Mouse (Mus musculus) G1E-ER4 (cell line): ENCODE measurements around the gene Mpv17l. TPM values are rescaled to one million over a fixed set of nuclear protein-coding genes. Genes with fewer than 3 reads are reported as not detected.

Experiments
- GATA1 ChIP-seq: IDR thresholded peaks from one replicate; pipeline ENCODE4 v1.8.0; 2012; ENCODE audit warnings: low read length, inconsistent platforms
- polyA plus RNA-seq: library from polyadenylated mRNA; stranded (reverse); fragments of >175 nt; gene quantifications from 2 replicates; pipeline ENCODE4 v1.2.3, GENCODE M21; 2012

Mpv17l gene
- polyA plus RNA-seq, 1 experiment, result 0.02 TPM

DNA sequence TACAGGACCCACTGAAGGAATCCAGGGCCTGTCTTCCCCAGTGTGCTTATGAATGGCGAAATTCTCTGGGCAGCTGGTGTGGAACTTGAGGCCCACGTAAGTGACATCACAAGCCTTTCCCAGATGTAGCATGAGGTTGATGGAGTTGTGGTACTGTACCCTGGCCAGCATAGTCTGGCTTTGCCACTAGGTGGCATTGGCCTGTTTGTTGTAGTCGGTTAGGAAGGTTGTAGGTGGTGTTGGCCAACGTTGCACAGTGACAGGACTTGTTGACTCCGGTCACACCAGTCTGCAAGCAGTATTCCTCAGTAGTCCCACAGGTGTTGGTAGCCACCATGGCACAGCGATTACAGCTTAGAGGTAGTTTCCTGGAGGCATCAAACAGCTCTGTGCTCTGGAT, 18.1 kb downstream of the Mpv17l start:
- no peak for TF ChIP-seq GATA1

DNA sequence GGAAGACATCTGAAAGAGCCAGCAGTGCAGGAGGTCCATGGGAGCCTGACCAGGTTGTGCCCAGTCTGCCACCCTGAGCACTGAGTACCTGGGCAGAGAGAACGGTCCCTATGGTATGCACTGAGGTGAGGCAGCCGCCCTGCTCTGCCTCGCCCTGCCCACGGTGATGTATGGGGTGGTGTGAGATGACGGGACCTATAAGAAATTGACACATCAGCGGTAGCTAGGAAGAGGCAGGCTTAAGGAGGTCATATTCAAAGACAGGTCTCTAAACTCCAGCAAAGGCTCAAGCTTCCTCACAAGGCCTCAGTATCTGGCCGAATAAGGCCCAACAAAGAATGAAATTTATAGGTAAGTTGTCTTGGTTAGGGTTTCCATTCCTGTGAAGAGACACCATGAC, 18.8 kb downstream of the Mpv17l start:
- no peak for TF ChIP-seq GATA1

DNA sequence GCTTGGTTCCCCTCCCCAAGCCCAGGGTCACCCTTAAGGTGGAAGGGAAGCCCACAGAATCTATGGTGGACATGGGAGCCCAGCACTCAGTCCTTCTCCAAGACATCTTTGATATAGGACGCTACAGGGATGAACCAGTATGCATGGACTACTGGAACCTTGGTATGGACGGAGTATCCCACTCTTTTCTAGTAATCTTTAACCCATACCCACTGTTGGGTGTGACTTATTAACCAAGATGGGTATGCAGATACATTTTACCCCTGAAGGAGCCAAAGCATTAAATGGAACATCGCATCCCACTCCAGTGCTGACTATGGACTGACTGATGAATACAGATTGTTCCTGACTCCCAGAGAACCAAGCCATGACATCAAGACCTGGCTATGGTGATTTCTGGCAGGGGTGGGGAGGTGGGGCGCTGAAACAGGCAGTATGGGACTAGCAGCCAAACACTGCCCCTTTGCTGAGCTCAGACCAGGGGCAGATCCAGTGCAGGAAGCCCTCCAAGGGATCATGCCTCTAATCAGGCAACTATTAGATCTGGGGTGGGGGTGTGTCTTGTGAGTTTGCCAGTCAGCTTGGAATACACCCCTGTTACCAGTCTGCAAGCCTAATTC, 24.6 kb downstream of the Mpv17l start:
- TF ChIP-seq GATA1, result no peak

DNA sequence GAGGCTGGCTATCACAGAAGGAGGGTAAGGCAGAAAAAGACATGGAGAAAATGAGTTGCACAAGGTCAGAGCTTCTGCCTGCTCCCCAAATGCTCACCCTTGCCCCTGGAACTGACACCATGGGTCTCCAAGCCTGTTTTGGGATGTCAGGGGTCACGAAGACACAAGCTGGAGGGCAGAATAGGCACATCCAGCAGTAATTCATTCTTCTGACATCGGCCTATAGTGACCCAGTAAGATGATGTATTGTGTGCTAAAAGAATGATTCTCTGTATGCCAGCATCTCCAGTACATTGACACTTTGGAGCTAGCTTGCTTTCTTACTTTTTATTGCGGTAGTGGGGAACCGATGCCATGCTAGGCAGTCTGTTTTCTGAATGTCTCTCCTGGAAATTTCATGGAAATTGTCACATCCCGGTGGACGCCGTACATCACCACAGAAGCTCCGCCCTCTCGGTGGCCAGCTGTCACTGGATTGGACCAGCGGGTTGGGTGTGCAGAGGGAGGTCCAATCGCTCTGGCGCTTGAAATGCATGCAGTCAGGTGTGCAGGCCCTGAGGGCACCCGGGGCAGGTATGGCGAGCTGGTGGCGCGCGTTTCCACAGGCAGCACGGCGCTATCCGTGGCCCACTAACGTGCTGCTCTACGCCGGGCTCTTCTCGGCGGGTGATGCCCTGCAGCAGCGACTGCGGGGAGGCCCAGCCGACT, 37.3 kb downstream of the Mpv17l start:
- no peak for TF ChIP-seq GATA1

DNA sequence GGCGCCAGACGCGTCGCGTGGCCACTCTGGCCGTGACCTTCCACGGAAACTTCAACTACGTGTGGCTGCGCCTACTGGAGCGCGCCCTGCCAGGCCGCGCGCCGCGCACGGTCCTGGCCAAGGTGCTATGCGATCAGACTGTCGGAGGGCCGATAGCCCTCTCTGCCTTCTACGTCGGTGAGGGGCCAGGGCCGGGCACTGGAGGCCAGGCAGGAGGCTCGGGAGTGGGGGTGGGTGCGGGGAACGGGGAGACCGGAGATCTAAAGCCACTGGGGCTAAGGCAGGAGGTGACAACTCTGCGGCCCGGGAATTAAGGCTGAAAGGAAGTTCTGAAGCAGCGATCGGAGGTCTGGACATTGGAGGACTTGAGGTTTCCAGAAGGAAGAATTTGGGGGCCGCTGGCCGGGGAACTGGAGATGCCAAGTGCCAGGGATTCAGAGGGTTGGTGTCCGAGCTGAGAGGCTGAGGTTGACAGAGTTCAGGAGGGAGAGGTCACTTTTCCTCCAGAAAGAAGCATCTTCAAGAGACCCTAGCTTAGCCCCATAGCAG, 38.0 kb downstream of the Mpv17l start:
- TF ChIP-seq GATA1, result no peak

DNA sequence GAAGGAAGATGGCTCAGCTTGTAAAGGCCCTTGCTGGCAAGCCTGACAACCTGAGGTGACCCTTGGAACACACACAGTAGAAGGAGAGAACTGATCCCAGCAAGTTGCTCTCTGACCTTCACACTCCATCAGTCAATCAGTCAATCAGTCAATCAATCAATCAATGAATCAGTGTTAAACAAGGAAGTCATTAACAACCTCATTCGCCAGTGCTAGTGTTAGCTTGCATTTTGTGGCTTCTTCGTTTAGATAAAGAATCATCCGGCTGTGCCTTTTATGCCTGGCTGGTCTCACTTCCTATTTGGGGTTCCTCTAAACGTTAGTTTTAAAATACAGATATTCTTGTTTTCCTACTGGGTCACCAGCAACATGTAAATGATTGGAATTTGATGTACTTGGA, 41.2 kb downstream of the Mpv17l start:
- no peak for TF ChIP-seq GATA1

DNA sequence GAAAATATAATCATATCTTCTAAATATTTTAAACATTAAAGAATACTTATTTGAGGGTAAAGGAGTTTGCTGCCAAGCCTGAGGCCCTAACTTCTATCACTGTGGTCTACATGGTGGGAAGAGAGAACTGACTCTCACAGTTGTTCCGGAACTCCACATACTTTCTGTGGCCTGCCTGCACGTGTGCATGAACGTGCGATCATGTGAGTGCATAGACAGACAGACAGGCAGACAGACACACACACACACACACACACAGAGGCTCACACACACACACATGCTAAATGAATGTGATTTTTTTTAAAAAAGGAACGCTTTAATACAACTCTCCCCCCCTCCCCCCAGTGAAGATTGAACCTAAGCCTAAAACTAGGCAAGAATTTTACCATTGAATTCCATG, 41.8 kb downstream of the Mpv17l start:
- TF ChIP-seq GATA1, result no peak

DNA sequence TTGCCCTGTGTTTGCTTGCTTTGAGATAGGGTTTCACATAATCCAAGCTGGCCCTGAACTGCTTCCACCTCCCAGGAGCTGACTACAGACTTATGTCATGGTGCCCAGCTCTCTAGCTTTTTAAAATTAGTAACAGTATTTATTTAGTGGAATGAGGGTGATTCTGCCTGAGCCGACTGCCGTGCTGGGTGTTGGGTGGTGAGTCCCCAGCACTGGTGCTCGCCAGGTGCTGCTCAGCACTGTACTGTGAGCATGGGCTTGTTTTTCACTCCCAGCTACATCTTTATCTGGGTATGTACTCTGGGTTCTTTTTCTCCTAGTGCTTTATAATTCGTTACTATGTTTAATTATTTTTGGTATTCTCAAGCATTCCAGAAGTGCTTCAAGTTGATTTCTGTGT, 42.2 kb downstream of the Mpv17l start:
- no peak for TF ChIP-seq GATA1

DNA sequence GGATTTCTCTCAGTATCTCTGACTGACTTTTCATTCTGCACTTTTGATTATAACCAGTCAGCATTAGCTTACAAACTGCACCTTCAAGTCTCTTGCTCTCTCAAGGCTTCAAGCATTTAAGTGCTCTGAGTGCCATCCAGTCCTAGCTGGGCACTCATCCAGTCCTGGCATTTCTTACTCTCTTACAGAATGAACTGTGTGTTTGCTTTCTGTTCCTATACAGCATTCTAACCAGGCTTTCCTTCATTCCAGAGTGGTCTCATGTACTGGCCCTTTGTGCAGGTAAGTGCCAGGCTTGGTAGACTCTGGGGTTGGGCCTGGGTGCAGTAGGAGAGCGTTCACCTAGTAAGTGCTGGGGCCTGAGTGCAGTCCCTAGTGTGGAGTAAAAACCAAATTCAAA, 43.3 kb downstream of the Mpv17l start:
- TF ChIP-seq GATA1, result no peak

DNA sequence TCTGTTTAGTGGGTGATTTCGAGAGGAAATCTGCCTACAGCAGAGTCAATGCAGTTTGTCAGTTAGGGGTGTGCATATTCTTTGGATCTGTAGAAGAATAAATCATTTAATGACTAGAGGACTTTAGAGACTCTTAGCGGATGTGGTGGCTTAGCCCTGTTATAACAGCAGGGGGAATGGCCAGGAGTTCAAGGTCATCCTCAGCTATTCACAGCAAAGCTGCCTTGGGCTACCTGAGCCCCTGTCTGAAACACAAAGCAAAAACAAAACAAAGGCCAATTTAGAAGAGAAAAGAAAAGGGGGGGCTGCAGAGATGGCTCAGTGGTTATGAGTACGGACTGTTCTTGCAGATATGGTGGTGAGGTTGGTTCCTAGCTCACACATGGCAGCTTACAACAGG, 48.3 kb downstream of the Mpv17l start:
- no peak for TF ChIP-seq GATA1

DNA sequence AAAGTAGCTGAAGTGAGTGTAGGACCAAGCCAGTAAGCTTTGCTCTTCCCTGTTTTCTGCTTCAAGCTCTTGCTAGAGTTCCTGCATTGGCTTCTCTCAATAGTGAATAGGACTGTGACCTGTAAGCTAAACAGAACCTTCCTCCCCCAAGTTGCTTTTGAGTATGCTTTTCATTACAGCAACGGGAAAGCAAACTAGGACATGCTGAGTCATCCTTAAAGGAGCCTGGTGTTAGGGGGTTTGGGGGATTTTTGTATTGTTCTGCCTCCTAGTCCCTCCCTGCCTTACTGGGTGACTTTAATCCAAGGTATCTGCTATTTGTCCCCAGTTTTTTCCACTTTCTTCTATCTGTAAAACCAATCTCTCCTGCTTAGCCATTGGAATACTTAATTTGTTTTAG, 59.1 kb downstream of the Mpv17l start:
- no peak for TF ChIP-seq GATA1

DNA sequence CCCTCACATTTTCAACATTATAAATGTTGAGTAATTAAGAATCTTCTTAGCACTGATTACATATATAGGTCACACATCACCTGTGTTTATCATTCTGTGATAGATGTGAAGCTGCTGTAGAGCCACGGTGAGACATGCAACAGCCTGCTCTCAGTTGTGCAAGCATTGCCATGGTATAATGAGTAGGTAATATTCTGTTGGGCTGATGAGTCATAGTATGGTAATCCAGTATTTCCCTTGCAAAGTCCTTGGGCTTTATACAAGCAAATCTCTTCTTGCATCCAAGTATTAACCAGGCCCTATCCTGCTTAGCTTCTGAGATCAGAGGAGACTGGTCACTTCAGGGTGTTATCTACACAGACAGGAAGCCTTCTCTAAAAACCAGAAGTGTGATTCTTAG, 66.1 kb downstream of the Mpv17l start:
- TF ChIP-seq GATA1, result no peak

DNA sequence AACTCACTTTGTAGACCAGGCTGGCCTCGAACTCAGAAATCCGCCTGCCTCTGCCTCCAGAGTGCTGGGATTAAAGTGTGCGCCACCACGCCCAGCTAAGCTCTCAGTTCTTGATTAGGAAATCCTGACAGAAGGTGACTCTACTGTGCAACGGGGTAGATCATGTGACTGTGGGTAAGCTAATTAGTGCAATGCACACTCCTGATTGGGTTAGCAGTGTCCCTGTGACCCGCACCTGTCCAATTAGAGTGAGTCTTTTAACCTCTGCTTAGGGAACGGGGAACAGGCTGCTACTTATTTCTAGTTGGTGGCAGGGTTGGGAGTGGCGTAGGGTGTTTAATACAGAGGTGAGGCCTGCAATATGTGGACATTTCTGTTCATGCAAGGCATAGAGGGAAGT, 69.1 kb downstream of the Mpv17l start:
- no peak for TF ChIP-seq GATA1

DNA sequence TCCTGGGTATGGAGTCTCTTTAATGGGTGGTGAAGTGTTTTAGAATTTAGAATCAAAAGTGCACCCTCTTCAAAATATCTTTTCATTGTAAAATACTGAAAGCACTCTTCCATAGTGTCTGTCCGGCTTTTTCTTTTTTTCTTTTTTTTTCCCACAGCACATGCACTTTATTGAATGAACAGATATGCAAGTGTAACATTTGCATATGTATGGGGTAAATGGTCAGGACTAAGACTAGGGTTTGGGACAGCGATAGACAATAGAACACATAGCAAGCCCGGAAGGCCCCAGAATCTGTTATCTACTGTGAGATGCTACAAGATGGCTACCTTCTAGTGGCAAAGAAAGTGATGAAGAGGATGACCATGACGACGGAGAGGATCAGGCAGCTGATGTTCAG, 80.2 kb downstream of the Mpv17l start:
- no peak for TF ChIP-seq GATA1

DNA sequence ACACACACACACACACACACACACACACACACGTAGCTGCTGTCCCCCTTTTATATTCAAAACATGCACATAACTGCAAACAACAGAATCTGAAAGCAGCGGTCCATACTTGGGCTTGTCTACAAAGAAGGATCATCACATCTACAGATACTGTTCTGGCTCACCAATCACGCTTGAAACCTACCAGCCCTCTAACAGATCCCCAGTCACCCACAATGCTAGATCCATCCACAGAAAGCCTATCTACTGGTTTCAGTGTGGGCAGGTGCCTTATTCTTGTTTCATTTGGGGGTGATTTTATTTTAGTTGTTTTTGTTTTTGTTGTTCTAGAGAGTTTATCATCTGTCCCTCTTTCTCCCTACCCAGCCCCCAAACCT, 83.2 kb downstream of the Mpv17l start:
- TF ChIP-seq GATA1, result no peak

DNA sequence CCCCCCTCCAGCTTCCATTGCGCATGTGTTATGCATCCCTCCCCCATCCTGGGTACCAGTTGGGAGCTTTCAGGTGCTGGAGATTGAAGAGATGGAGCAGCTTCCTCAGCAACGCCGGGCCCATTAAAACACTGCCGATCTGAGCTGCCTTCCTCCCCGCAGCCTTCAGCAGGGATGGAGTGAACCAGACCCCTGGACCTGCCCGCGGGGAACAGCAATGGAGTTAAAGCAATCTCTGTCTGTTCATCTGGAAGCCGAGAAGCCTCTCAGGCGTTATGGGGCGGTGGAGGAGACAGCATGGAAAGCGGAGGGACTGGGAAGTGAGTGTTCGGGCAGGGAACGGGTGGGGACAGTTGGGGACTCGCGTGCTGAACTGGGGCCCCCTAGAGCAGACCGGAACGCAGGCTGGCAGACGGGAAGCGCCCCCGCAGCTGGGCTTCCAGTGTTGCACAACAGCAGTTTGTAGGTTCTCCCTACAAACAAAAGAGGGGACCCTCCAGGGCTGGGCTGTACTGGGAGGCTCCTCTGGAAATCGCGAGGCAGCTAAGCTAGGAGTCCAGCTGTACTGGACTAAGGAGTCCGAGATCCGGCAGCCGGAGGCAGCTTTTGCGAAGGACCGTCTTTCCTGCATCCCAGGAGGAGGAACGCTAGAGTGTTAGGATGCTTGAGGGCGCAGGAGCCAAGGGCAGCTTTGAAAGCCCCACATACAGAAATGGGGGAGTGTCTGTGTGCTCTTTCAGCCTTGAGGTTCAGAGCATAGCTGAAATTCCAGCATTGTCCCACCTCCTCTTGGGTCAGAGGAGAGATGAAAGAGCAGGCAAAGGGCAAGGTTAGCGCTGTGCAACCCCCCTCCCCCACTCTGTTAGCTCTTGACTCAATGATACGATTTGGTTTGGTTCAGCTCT, 83.9 kb downstream of the Mpv17l start, which contains the start of the genes 2900011O08Rik and Ifitm7:
2900011O08Rik (plus strand) TSS at position 31 of the 905 bp plus-strand sequence.
Ifitm7 (minus strand) TSS at position 315 of the 905 bp plus-strand sequence.
- no peak for TF ChIP-seq GATA1
